Mouse (Mus musculus) ovary, postnatal 14 days (tissue): Measurements from ENCODE around the gene Large1.

Experiments used
- DNase-seq: peaks from one replicate; pipeline ENCODE4 v3.0.0; 2022; ENCODE audit warnings: low spot score

The Large1 gene

GRCm38 (mm10) chr8:72780644-72781043 is 572.7 kb downstream of the Large1 start:
- DNase-seq, result no peak

- no peak for DNase-seq
Observed at GRCm38 (mm10) chr8:72777797-72778196, 575.5 kb downstream of the Large1 start.

GRCm38 (mm10) chr8:72766777-72767176 is 586.6 kb downstream of the Large1 start:
- no peak for DNase-seq

- no peak for DNase-seq
Observed at GRCm38 (mm10) chr8:72765696-72766095, 587.6 kb downstream of the Large1 start.
